Mouse (Mus musculus) CD4-positive, CD25-positive, alpha-beta regulatory T cell, adult 4 months (primary cell): ENCODE measurements around the gene Shf. TPM values are rescaled to one million over a fixed set of nuclear protein-coding genes. Genes with fewer than 3 reads are reported as not detected.
"Not testable (repeated sequence)": the region's sequence is repeated elsewhere in the genome, so short reads cannot be mapped to it uniquely, and the experiment has no call there.

Experiments used
- ATAC-seq: one replicate; pipeline ENCODE4 v1.8.0; 2017
- polyA plus RNA-seq, 2 experiments: library from polyadenylated mRNA; unstranded; fragments of 100-300 nt; shearing (Covaris generic); gene quantifications; one replicate each; pipeline ENCODE4 v1.2.1; 2017

Gene Shf
- polyA plus RNA-seq, 2 experiments from 2014 or later = 0.42 TPM; not detected in 1

DNA sequence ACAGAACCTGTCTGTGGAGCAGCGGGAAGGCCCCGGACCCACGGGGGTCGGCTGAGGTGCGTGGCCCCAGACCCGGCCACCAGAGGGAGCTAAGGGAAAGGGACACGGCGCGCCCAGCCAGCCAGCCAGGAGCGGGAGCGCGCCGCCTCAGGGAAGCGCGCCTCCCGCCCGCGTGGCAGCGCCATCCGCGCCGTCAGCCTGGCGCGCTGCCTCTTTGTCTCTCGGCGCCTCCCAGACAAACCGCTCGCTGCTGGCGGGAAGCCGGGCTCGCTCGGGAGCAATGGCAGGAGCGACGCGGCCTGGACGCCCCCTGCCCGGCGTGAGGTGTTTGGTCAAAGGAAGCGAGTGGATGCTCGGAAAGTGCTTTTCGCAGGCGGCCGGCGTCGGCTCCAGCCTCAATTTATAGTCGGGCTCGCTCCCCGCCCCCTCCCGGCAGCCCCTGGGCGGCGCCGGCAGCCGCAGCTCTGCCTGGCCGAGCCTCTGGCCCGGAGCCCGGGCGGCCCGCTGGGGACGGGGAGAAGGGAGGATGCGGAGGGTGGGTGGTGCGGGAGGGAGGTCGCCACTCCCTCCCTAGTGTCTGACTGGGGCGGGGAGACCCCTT lies 20.3 kb downstream of the Shf start:
- peak; percentile 92 for ATAC-seq

DNA sequence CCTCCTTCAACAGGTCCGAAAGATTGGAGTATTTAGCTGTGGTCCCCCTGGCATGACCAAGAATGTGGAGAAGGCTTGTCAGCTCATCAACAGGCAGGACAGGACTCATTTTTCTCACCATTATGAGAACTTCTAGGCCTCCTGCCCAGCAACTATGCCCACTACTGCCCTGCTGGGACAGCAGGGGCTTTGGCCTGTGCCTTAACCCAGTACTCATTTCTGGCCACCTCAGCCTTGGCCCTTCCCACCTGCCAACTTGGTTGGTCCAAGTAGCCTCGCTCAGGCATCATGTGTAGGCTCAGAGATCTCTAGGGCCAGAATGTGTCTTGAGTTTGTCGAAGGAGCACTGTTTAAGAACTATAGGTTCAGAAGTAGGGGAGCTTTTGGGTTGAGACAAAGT lies 21.7 kb downstream of the Shf start:
- no peak for ATAC-seq

DNA sequence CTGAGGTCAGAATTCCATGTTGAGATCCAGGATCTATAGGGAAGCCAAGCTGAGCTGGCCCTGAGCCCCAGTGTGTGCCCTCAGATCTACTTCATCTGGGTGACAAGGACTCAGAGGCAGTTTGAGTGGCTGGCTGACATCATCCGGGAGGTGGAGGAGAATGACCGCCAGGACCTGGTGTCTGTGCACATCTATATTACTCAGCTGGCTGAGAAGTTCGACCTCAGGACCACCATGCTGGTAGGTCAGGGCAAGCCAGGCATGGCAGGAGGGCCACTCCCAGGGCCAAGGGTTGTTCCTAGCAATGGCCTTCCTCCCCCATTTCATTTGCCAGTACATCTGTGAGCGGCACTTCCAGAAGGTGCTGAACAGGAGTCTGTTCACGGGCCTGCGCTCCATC lies 22.8 kb downstream of the Shf start:
- ATAC-seq = not testable (repeated sequence)

DNA sequence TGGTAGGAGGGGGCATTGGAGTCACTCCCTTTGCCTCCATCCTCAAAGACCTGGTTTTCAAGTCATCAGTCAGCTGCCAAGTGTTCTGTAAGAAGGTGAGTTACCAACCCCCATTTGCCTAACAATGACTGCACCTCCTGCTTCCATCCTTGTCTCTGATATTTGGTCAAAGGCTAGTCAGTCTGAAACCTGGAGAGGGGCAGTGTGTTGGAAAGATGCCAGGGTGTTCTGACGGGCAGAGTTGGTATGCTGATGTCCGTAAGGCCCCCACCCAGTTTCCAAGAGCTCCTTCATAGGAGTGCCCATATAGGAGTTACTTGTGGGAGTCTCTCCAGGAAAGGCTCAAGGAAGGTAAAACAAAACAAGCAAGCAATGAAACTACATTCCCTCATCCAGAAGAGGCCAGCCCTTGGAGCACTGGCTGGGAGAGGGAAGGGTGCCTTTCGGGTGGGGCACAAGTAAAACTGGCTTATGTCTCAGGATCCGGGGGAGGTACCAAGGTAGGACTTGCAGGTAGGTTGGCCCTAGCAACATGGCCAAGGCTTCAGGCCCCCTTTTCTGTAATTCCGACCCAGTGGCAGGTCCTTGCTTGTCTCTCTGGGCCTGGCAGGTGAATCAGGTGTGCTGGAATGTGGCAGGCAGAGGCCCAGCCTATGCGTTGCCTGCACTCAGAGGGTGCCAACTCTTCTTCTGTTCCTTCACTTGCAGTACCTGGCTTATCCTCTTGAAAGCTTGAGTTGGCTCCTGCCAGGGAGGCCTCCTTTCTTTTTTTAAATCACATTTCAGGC lies 23.7 kb downstream of the Shf start:
- ATAC-seq = no peak

DNA sequence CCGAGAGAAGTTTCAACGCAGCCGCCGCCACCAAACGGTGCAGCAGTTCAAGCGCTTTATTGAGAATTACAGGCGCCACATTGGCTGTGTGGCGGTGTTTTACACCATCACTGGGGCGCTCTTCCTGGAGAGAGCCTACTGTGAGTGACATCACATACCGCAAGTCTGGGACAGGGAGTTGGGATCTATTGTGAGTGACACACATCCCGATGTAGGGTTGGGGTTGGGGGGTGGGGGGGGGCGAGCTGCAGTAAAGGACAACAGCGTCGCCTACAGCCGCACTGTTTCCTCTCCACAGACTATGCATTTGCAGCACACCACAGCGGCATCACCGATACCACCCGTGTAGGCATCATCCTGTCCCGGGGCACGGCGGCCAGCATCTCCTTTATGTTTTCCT lies 31.7 kb downstream of the Shf start:
- no peak for ATAC-seq

DNA sequence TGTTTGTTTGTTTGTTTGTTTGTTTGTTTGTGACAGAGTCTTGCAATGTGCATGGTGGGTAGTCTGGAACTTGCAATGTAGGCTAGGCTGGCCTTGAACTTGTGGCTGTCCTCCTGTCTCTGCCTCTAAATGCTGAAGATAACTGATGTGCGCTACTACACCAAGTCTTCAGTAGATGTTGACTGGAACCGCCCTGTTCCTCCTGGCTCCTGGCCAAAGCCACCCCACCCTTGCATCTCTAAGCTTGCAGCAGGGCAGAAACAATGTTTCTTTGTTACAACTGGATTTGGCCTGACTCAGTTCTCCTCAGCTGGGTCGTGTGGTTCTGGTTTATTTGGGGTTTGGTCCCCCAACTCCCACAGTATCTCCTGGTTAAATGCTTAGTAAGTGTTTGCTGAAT lies 34.8 kb downstream of the Shf start:
- no peak for ATAC-seq

DNA sequence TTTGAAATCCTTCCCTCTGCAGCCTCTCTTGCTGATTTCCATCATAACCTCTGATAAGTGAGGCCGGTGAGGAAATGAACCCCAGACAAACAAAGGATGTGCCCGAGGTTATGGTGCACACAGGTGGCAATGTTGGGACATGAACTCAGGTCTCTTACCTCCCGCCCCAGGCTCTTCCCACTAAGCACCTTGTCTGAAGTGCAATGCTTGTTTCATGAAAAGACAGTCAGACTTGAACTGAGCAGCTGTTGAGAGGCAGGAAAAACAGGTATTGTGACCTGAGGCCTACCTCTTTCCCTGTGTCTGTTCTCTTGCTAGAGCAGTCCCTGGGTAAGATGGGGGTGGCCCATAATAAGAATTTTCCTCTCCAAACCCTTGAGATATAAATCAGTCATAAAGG lies 36.7 kb downstream of the Shf start:
- ATAC-seq = no peak

DNA sequence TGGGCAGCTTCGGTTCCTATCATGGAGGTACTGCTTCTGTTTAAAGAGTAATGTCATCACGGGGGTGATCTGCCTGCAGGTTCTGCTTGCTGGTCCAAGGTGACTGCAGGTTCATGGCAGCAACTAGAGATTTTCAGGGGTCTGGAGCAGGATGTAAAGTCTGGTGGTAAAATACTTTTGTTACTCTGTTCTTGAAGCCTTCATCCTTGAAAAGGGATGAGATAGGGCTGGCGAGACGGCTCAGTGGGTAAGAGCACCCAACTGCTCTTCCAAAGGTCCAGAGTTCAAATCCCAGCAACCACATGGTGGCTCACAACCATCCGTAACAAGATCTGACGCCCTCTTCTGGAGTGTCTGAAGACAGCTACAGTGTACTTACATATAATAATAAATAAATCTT lies 38.6 kb downstream of the Shf start:
- ATAC-seq = not testable (repeated sequence)

DNA sequence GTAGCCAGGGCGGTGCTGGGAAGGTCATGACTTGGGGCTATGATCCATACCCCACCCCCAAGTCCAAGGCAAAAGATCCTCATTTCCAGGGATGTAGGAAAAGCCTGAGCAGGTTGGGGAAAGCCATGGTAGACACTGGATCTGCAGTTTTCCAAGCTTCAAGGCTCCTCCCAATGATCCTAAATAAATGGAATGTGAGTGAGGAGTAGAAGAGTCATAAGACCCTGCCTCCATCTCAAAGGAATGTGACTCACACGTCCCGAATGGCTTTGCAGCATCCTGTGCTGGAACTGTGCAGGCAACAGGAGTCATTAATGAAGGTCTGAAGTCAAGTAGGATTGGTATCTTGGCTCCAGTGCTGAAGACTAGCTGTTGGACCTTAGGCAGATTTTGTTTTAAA lies 41.0 kb downstream of the Shf start:
- ATAC-seq = no peak

DNA sequence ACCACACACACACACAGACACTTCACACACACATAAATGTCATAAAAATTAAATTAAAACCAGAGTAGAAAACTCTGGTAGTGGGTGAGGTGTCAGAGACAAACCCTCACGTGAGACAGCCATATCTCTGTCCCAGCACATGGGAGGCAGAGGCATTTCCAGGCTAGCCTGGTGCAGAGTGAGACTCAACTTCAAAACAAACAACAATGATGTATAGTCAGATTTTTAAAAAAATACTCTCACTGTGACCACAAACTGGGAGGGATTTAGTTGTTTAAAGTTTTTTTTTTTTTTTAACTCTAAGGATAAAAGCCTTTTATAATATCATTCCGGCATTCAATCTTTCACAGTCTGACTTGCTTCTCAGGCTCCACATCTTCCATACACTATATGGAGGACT lies 43.6 kb downstream of the Shf start:
- no peak for ATAC-seq

DNA sequence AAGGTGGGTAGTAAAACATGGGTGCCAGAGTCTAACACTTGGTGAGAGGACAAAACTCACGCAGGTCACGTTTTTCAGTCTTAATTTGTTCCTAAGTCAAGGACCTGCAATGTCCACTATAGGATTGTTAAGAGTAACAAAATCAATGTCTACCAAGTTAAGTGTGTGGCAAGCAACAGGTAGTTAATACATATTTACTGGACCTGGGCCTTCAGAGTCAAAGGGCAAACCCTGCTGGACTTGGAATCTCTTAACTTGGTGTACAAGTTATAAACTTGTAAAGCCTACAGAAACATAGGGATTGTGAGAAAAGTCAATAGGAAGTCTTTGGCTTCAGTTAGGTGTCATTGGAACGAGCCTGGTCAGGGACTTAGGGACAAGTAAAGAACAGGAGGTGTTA lies 44.4 kb downstream of the Shf start:
- ATAC-seq = no peak

DNA sequence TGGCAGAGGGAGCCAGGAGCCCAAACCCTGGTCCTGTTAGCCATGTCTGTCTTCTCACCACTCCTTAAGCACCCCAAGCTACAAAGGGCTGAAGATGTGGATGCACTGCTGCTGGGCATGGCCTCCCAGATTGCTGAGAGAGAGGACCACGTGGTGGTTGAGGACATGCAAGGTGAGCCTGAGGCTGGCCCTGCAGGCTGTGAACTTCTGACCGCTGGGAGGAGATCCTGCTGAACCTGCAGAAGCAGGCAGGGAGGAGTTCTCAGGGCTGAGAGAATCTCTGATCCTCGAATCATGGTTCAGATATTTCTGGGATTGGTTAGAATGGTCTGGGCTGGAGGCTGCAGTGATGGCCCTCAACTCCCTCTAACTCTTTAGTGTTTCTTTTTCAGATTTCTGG lies 45.0 kb downstream of the Shf start:
- no peak for ATAC-seq

DNA sequence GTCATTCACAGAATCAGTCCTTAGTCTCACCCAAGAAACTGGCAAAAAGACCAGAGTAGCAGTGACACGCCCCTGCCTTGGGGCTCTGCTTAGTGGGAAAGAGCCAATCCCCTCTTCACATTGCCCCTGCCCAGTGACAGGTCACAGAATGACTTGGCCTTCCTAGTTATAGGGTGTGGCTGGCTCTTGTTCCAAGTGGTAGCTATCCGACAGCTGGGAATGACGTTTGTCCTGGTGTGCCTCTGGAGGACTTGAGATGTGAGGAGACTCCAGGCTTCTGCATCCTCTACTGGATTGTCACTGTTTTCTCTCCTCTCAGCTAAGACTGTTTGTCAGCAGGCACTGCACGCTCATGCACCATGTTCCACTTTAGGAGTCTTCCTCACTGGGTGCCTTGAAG lies 51.6 kb downstream of the Shf start:
- no peak for ATAC-seq

DNA sequence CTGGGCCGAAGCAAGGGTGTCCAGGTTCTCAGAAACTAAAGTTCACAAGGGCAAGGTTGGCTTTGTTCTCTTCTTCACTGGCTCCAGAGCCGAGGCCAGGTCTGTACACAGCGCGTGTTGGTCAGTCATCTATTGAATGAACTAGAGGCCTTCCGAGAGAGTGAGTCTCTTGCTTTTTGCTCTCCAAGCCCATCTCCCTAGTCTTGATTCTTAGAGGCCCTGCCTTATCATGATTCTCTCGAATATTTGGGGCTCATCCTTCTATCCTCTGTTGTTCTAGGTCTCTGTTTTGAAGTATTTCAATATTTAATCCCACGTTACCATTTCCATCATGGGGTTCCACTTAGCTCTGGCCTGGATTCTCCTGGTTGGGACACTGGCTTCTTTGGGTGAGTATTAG lies 53.6 kb downstream of the Shf start, which contains the start of gene Duox1:
Duox1 (plus strand) TSS at position 301 of the 400 bp plus-strand sequence.
- no peak for ATAC-seq

DNA sequence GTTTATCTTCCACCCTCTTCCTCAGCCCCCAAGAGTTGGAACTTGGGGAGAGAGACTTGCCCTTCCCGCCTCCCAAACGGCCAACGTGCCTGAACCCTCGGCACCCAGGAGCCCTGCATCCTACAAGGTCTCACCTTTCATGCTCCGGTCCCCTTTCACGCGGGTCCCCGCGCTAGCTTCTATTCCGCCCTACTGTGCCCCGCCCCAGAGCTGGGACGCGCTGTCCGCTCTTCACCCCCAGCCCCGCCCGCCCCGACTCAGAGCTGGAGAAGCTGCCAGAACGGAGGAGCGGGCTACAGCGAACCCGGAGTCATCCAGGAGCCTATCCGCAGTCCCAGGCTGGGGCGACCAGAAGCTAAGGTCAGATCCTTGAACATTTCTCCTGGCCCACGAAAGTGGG lies 55.4 kb downstream of the Shf start, which contains the start of gene Duoxa1:
Duoxa1 (minus strand) TSS at position 195 of the 400 bp plus-strand sequence.
- ATAC-seq = no peak

DNA sequence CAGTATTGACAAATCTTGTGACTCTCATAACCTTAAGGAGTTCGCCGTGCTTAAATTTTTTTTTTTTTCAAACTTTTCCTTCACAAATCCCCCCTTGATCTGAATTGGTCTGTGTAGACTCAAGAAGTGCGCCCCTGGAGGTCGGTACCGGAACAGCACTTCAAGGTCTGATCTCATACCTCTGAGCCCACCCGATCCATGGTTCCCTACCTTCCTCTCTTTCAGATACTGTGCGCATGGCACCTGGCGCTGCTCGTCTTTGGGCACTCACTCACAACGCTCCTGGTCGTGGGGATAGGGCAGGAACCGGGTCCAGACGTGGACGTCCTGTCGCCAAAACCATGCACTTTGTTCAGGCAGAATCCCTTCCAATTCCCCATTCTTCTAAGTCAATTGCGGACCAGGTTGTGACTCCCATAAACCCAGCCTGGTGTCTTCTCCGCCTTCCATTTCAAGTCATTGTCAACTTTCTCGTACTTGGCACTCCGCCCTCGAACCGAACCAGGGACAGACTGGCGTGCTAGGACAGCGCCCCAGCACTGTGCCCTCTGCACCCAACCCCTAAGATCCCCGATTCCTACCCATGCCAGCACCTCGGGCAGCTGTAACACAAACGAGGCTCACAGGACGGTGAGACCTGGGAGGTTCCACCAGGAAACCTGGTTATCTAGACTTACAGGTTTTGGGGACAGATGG lies 56.1 kb downstream of the Shf start:
- peak; percentile 73 for ATAC-seq

DNA sequence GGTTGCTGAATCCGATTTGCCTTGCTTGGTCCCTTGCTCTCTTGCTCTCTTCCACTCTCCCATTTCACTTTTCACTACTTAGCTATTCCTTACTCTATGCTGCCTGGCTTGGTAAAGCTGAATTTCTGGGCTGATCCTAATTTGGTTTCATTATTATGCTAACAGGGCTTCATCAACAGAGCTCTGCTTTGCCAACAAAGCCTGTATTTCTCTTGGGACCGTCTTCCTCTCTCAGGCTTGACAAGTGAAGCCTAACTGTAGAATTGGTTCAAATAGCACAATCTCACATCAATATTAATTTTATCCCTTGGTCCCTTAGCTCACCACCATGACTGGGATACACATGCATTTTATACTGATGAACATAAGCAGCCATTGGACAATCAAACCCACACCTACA lies 57.4 kb downstream of the Shf start:
- ATAC-seq = no peak

DNA sequence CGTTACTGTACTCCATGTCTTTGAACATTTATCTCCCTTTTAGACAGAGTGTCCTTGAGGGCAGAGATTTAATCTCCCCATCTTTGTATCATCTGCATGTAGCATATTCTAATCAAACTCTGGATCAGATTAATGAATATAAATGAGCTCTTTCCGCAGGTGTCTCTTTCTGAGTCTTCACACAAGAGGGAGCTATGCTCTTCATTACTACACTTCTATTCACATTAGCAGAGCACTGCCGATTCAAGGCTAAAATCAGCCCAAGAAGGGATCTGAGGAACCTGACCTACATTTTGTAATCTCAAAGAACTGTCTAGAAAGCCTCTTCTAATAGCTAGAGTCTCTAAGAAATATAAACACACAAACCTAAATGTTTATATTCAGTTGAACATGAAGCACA lies 59.3 kb downstream of the Shf start:
- no peak for ATAC-seq

DNA sequence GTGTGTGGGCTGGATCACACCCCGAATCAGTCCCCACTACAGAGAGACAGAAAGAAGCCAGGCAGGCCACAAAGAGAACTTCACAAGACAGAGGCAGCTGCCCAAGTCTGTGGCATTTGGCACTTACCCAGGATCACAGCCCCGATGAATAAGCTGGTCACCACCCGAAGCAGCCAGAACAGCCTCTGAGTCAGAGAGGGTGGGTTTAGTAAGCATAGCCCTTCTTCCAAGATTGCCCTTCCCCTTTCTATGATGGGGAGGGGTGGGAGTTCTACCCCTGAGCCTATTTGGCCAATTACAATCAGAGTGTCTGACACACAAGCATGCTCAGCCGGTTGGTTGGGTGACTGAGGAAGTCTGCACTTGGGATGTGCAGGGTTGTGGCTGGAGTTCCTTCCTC lies 62.8 kb downstream of the Shf start:
- ATAC-seq = no peak

DNA sequence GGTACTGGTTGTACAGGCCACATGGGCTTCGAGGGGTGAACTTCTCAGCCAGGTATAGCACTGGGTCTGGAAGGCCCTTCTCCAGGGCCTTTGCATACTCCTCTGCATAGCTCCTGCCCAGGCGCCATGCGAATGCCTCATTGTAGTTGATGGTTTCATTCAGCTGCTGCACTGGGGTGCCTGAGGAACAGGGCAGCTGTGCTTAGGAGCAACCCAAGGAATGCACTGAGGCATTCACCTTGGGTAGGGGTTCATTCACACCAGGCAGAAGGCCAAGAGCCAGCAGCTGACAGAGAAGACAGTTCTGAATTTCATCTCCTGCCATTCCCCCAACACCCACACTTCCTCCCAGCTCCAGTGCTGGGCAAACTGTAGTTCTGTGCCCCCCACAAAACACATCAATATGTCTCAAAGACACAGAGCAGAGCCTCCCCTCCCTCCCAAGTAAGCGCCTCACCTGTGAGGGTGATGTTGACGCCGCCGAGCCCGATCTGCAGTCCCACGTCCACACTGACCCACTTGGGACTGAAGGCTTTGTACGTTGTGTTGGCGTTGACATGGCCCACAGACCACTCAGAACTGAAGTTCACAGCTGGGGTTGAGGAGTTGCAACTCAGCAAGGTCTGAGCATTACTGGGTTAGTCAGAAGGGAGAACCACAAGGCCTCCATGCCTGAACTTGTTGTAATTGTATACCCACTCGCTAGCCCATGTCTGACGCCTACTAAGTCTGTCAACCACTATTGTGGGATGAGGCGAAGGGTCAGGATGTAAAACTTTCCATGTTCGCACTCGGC lies 63.7 kb downstream of the Shf start:
- no peak for ATAC-seq

DNA sequence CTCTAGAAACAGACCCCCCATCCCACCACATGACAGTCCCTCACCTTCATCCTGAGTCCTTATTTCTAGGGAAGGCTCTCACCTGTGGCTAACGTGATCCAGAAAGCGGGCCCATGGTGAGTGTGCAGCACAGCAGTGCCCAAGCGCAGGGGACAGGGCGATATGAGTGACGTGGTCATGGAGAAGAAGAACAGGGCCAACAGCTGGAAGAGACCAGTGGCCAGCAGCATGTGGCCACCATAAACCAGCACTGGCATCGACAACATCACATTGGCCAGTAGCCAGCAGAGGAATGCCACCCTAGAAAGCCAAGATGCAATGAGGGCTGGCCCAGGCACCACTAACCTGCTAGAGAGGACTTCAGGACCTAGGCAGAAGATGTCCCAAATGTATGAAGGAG lies 64.4 kb downstream of the Shf start:
- ATAC-seq = no peak

DNA sequence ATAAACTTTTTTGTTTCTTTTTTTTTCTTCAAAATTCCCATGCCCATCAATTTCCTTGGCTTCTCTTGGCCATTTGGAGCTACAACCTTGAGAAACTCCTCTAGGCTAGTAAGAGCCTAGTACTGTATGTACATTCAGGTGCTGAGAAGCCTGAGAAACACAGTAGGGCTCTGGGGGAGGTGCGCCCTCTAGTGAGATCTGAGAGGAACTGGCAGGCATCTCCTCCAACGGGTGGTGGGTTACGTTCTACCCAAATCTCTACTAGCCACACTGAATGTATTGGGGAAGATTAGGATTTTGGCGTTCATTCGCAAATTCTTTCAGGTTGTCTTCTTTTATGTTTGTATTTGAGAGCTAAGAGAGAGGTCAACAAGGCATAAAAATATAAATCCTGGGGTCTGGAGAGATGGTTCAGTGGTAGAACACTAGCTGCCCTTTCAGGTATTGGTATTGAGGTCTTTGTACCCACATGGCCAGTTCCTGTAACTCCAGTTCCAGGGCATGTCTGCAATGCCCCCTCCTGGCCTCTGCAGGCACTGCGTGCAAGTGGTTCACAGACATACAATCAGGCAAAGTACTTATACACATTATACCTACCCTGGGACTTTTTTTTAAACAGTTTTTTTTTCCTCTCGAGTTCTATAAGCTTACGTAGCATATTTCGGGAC lies 66.3 kb downstream of the Shf start:
- peak; percentile 70 for ATAC-seq
